Mouse (Mus musculus): ENCODE measurements around the gene Tulp2. TPM values are rescaled to one million over a fixed set of nuclear protein-coding genes. Genes with fewer than 3 reads are reported as not detected.
"Not testable (repeated sequence)": the region's sequence is repeated elsewhere in the genome, so short reads cannot be mapped to it uniquely, and the experiment has no call there.

Tulp2 gene
- polyA plus RNA-seq, 1 experiment = 0.20 TPM

GRCm38 (mm10) chr7:45460377-45460776 lies 21.3 kb upstream of the Tulp2 start:
- H3K4me3 ChIP-seq (ENCODE audit: insufficient read depth, low read depth, low read length) = peak overlapping the region; percentile 49; the same call in 1 of the 2 replicates
- peak; percentile 90 for DNase-seq
- peaks cover 19% of the 10 kb centered on the region for H3K4me1 ChIP-seq (ENCODE audit: control insufficient read depth, insufficient read depth, low read length)
- H3K36me3 ChIP-seq (ENCODE audit: control insufficient read depth, insufficient read depth, low read length) = peaks cover 11% of the 10 kb centered on the region
- WGBS = 28% methylated on average over 7 of the region's 7 CpGs
- peak overlapping the region; percentile 95 for H3K27ac ChIP-seq (ENCODE audit: insufficient read depth, low read depth, low read length)
- TF ChIP-seq CTCF (conservative IDR thresholded peaks at IDR 0.05; ENCODE audit: insufficient read depth, insufficient read length, low read depth, low read length) = no peak
- TF ChIP-seq POLR2A (IDR thresholded peaks at IDR 0.05; ENCODE audit: low read depth, low read length) = no peak
- no peaks in the 10 kb centered on the region for H3K27me3 ChIP-seq (replicated peaks; ENCODE audit: control insufficient read depth, insufficient read depth, low read length)

DNA sequence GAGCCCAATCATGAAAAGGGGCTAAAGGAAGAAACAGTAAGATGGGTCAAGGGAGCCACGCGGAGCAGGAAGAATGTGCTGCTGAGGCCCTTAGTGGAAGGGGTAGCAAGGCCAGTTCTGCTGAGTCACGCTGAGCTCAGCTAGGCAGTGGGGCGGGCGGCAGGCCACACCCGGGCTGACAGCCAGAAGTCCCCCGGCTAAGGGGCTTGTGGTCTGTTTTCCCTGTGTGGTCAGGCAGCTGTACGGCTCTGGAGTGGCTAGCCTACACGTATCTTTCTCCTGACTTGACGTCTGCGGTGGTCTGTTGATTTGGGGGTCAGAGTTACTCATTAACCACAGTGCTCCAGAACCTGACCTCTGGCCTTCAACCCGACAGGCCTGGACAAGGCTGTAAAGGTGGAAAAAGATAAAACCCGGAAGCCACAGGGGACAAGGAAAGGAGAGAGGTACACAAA lies 20.8 kb upstream of the Tulp2 start:
- Histone ChIP-seq H3K27ac (ENCODE audit: insufficient read depth, low read depth, low read length) (peak overlapping the region; percentile 95), H3K4me3 (ENCODE audit: insufficient read depth, low read depth, low read length) (peak overlapping the region; percentile 19), H3K36me3 (ENCODE audit: control insufficient read depth, insufficient read depth, low read length) (peaks cover 11% of the 10 kb centered on the region), H3K4me1 (ENCODE audit: control insufficient read depth, insufficient read depth, low read length) (peaks cover 24% of the 10 kb centered on the region), H3K27me3 (replicated peaks; ENCODE audit: control insufficient read depth, insufficient read depth, low read length) (no peaks in the 10 kb centered on the region)
- WGBS = 7% methylated on average over 13 of the region's 13 CpGs
- peak; percentile 80 for DNase-seq
- no peak for TF ChIP-seq CTCF (conservative IDR thresholded peaks at IDR 0.05; ENCODE audit: insufficient read depth, insufficient read length, low read depth, low read length)
- no peak for TF ChIP-seq POLR2A (IDR thresholded peaks at IDR 0.05; ENCODE audit: low read depth, low read length)

- Histone ChIP-seq H3K27me3 (replicated peaks; ENCODE audit: control insufficient read depth, insufficient read depth, low read length) (no peaks in the 10 kb centered on the region), H3K4me3 (ENCODE audit: insufficient read depth, low read depth, low read length) (peak overlapping the region; percentile 19; the same call in 1 of the 2 replicates), H3K36me3 (ENCODE audit: control insufficient read depth, insufficient read depth, low read length) (peaks cover 11% of the 10 kb centered on the region), H3K4me1 (ENCODE audit: control insufficient read depth, insufficient read depth, low read length) (peaks cover 26% of the 10 kb centered on the region), H3K27ac (ENCODE audit: insufficient read depth, low read depth, low read length) (peak overlapping the region; percentile 95)
- TF ChIP-seq POLR2A (IDR thresholded peaks at IDR 0.05; ENCODE audit: low read depth, low read length) (no peak), CTCF (conservative IDR thresholded peaks at IDR 0.05; ENCODE audit: insufficient read depth, insufficient read length, low read depth, low read length) (no peak)
- WGBS = 45% methylated on average over 5 of the region's 5 CpGs
- no peak for DNase-seq
Measured at GRCm38 (mm10) chr7:45461326-45461725, 20.4 kb upstream of the Tulp2 start.

- peaks cover 11% of the 10 kb centered on the region for H3K36me3 ChIP-seq (ENCODE audit: control insufficient read depth, insufficient read depth, low read length)
- no peak overlapping the region for H3K4me3 ChIP-seq (ENCODE audit: insufficient read depth, low read depth, low read length)
- DNase-seq = no peak
- 84% methylated on average over 4 of the region's 4 CpGs for WGBS
- H3K4me1 ChIP-seq (ENCODE audit: control insufficient read depth, insufficient read depth, low read length) = peaks cover 23% of the 10 kb centered on the region
- TF ChIP-seq POLR2A (IDR thresholded peaks at IDR 0.05; ENCODE audit: low read depth, low read length) (no peak), CTCF (conservative IDR thresholded peaks at IDR 0.05; ENCODE audit: insufficient read depth, insufficient read length, low read depth, low read length) (no peak)
- peak overlapping the region; percentile 60; the same call in 1 of the 2 replicates for H3K27ac ChIP-seq (ENCODE audit: insufficient read depth, low read depth, low read length)
- no peaks in the 10 kb centered on the region for H3K27me3 ChIP-seq (replicated peaks; ENCODE audit: control insufficient read depth, insufficient read depth, low read length)
Measured at GRCm38 (mm10) chr7:45461781-45462180, 19.9 kb upstream of the Tulp2 start.

DNA sequence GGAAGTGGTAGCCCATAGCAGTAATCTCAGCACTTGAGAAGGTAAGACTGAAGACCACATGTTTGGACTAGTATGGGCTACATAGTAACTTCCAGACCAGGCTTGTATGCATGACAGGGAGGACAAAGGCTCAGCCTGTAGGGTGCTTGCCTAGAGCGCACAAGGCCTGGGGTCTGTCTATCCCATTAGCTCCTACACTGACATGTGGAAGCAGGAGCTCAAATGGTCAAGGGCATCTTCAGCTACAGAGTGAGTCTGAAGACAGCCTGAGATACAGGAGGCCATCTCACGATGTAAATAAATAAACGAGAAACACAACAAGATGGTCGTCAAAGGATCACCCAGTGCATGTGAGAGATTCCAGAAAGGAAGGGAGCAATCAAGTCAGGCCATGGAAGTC lies 19.4 kb upstream of the Tulp2 start:
- Histone ChIP-seq H3K27ac (ENCODE audit: insufficient read depth, low read depth, low read length) (no peak overlapping the region), H3K36me3 (ENCODE audit: control insufficient read depth, insufficient read depth, low read length) (peaks cover 11% of the 10 kb centered on the region), H3K4me3 (ENCODE audit: insufficient read depth, low read depth, low read length) (no peak overlapping the region), H3K4me1 (ENCODE audit: control insufficient read depth, insufficient read depth, low read length) (peaks cover 23% of the 10 kb centered on the region), H3K27me3 (replicated peaks; ENCODE audit: control insufficient read depth, insufficient read depth, low read length) (no peaks in the 10 kb centered on the region)
- 89% methylated on average over 4 of the region's 4 CpGs for WGBS
- TF ChIP-seq POLR2A (IDR thresholded peaks at IDR 0.05; ENCODE audit: low read depth, low read length) (no peak), CTCF (conservative IDR thresholded peaks at IDR 0.05; ENCODE audit: insufficient read depth, insufficient read length, low read depth, low read length) (no peak)
- no peak for DNase-seq

DNA sequence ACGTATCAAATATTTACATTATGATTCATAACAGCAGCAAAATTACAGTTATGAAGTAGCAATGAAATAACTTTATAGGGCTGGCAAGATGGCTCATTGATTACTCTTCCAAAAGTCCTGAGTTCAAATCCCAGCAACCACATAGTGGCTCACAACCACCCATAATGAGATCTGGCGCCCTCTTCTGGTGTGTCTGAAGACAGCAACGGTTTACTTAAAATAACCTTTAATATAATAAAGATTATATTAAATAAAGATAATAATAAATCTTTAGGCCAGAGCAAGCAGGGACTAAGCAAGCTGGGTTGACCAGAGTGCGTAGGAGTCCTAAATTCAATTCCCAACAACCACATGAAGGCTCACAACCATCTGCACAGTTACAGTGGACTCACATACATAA lies 18.8 kb upstream of the Tulp2 start:
- not testable (repeated sequence) for DNase-seq; H3K27me3 ChIP-seq (replicated peaks; ENCODE audit: control insufficient read depth, insufficient read depth, low read length); H3K27ac ChIP-seq (ENCODE audit: insufficient read depth, low read depth, low read length); H3K4me3 ChIP-seq (ENCODE audit: insufficient read depth, low read depth, low read length); H3K36me3 ChIP-seq (ENCODE audit: control insufficient read depth, insufficient read depth, low read length)
- H3K4me1 ChIP-seq (ENCODE audit: control insufficient read depth, insufficient read depth, low read length) = peaks cover 18% of the 10 kb centered on the region
- 76% methylated on average over 4 of the region's 4 CpGs for WGBS

DNA sequence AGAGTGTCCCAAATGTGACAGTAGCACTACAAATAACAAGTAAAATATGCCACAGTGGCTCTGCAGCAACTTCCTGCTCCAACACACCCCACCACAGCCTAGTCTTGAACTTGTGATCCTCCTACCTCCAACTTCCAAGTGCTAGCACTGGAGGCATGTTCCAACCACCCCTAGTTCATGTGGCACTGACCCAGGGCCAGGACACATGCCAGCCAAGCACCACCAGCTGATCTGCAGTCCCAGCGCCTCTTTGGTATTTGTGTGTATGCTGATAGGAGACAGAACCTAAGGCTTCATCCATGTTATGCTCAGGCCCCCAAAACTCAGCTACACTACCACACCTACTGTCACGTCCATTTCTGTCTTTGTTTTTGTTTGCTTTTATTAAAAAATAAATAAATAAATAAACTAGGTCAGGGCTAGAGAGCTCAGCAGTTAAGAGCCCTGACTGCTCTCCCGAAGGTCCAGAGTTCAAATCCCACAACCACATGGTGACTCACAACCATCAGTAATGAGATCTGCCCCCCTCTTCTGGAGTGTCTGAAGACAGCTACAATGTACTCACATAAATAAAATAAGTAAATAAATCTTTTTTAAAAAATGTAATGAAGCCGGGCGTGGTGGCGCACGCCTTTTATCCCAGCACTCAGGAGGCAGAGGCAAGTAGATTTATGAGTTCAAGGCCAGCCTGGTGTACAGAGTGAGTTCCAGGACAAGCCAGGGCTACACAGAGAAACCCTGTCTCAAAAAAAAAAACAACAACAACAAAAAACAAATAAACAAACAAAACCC lies 17.5 kb upstream of the Tulp2 start:
- Histone ChIP-seq H3K36me3 (ENCODE audit: control insufficient read depth, insufficient read depth, low read length) (no peaks in the 10 kb centered on the region), H3K27ac (ENCODE audit: insufficient read depth, low read depth, low read length) (no peak overlapping the region), H3K27me3 (replicated peaks; ENCODE audit: control insufficient read depth, insufficient read depth, low read length) (no peaks in the 10 kb centered on the region), H3K4me1 (ENCODE audit: control insufficient read depth, insufficient read depth, low read length) (peaks cover 18% of the 10 kb centered on the region), H3K4me3 (ENCODE audit: insufficient read depth, low read depth, low read length) (no peak overlapping the region)
- no peak for TF ChIP-seq POLR2A (IDR thresholded peaks at IDR 0.05; ENCODE audit: low read depth, low read length)
- TF ChIP-seq CTCF (conservative IDR thresholded peaks at IDR 0.05; ENCODE audit: insufficient read depth, insufficient read length, low read depth, low read length) = no peak
- WGBS = 83% methylated on average over 7 of the region's 7 CpGs
- DNase-seq = peak; percentile 36
